Mouse (Mus musculus): Measurements from ENCODE around the gene Vmn1r139.
"Not testable (repeated sequence)": the region's sequence is repeated elsewhere in the genome, so short reads cannot be mapped to it uniquely, and the experiment has no call there.

Vmn1r139 gene

DNA sequence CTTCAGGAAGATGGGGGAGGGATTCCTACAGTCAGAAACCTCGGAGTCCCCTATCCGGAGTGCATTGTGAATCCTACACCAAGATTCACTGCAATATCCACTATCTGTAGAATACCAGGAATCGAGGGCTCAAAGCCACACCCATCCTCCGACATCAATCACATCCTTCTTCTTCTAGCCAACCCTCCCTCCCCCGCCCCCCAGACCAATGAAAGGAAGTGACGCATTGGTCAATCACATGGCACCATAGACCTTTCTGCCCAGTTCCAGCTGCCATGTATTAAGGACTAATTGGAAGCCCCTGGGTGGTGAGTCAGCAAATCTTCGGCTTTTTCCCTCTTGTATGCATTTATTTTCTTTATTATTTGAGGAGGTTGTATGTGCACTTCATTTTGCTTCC lies at the start of gene Vmn1r139:
Gene Vmn1r139 (plus strand): TSS at position 301 of the 400 bp plus-strand sequence.
- in situ Hi-C loops (cut with MboI, MseI) = not testable (repeated sequence)

DNA sequence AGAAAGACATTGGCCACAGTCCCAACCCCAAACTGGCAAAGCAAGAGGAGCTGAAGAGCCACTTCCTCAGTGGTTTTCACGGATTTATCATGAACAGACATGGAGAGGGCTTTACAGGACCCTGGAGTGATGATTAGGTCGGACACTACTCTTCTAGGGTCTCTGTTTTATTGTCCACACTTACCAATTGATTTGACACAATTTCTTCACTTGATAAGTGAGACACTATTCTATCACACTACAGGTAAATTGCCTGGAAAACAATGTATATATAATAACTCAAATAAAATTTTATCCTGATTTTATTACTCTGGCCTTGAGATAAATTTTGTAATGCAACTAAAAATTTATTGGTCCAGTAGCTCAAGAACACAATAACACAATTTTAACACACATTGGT lies 40.1 kb upstream of the Vmn1r139 start, which contains the start of gene Vmn1r138:
Gene Vmn1r138 (minus strand): TSS at position 101 of the 400 bp plus-strand sequence.
- in situ Hi-C loops (cut with MboI, MseI) = not testable (repeated sequence)

DNA sequence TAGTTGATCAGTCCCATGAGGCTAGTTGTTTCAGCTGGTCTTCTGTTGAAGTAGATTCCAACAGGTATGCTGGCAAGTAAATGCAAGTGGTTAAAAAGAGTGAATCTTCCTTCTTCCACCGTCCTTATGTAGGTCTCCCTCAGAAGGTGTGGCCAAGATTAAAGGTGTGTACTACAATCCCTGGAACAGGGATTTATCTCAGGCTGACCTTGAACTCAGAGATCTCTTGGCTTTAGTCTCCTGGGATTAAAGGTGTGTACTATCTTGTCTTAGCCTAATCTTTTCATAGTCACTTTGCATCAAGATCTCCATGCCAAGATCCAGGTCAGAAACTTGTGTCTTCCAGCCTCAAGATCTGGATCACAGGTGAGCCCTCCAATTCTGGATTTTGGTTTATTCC lies 12.7 kb upstream of the Vmn1r139 start, which contains the start of gene Gm6176:
Gene Gm6176 (minus strand): TSS at position 101 of the 400 bp plus-strand sequence.
- in situ Hi-C loops (cut with MboI, MseI) = not testable (repeated sequence)

DNA sequence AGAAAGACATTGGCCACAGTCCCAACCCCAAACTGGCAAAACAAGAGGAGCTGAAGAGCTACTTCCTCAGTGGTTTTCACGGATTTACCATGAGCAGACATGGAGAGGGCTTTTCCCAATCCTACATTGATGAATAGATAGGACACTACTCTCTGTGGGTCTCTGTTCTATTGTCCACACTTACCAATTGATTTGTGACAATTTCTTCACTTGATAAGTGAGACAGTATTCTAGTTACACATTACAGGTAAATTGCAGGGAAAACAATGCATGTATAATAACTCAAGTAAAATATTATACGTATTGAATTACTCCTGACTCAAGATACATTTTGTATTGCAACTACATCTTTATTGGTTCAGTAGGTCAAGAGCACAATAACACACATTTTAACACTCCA lies 49.3 kb downstream of the Vmn1r139 start, which contains the start of gene Gm16451:
Gene Gm16451 (minus strand): TSS at position 101 of the 400 bp plus-strand sequence.
- in situ Hi-C loops (cut with MboI, MseI) = loop anchor here in 1 of 2 experiments (25.0 kb wide), 1 partner anchor 1331 kb away; the partner anchor contains the start of gene Vmn1r113

DNA sequence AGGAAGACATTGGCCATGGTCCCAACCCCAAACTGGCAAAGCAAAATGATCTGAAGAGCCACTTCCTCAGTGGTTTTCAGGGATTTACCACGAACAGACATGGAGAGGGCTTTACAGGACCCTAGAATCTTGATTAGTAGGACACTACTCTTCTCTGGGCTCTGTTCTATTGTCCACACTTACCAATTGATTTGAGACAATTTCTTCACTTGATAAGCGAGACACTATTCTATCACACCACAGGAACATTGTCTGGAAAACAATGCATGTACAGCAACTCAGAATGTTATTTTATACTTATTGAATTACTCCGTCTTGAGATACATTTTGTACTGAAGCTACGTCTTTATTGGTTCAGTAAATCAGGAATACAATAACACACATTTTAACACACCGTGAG lies 65.8 kb downstream of the Vmn1r139 start, which contains the start of gene Gm10666:
Gene Gm10666 (minus strand): TSS at position 101 of the 400 bp plus-strand sequence.
- in situ Hi-C loops (cut with MboI, MseI) = loop anchor here (5.0 kb wide), 1 partner anchor 1997 kb away; the partner anchor contains the start of gene Vmn1r93 (in 2 of the 2)
